Mouse (Mus musculus) neural tube, embryonic 12.5 days (tissue): Measurements from ENCODE around the gene Wdr92. TPM values are rescaled to one million over a fixed set of nuclear protein-coding genes. Genes with fewer than 3 reads are reported as not detected.

Experiments
- ATAC-seq: fragments of 200-750 bp; cut with Nextera tagmentation; 2 replicates; pipeline ENCODE4 v1.8.0; 2017; ENCODE audit warnings: low read depth, mild to moderate bottlenecking, moderate TSS enrichment, moderate library complexity; ENCODE audit not compliant: low FRiP score
- H3K27ac ChIP-seq: fragments of 300-500 bp; sonication (generic); 2 replicates; pipeline ENCODE4 v1.5.1; 2016
- H3K27me3 ChIP-seq: fragments of 300-500 bp; sonication (generic); replicated peaks from 2 replicates; pipeline ENCODE4 v1.6.1; 2016; ENCODE audit warnings: mild to moderate bottlenecking
- H3K36me3 ChIP-seq: fragments of 300-500 bp; sonication (generic); 2 replicates; pipeline ENCODE4 v1.6.1; 2016; ENCODE audit warnings: mild to moderate bottlenecking
- H3K4me1 ChIP-seq: fragments of 300-500 bp; sonication (generic); 2 replicates; pipeline ENCODE4 v1.6.1; 2016
- H3K4me2 ChIP-seq: fragments of 300-500 bp; sonication (generic); replicated peaks from 2 replicates; pipeline ENCODE4 v1.6.1; 2016; ENCODE audit warnings: mild to moderate bottlenecking
- H3K4me3 ChIP-seq: fragments of 300-500 bp; sonication (generic); 2 replicates; pipeline ENCODE4 v1.5.1; 2016
- H3K9ac ChIP-seq: fragments of 300-500 bp; sonication (generic); 2 replicates; pipeline ENCODE4 v1.6.1; 2016; ENCODE audit warnings: mild to moderate bottlenecking
- H3K9me3 ChIP-seq: fragments of 300-500 bp; sonication (generic); 2 replicates; pipeline ENCODE4 v1.6.1; 2016; ENCODE audit warnings: mild to moderate bottlenecking
- WGBS: fragments of 180-500 bp; shearing (Covaris S2); methylation state at CpG from one replicate; pipeline ENCODE4 v1.1.7; 2016; 5-methylcytosine and 5-hydroxymethylcytosine counted together
- polyA plus RNA-seq: library from polyadenylated mRNA; unstranded; fragments of >200 nt; fragmentation: Nextera tagmentation; extraction: Ambion mirVana; gene quantifications from 2 replicates; pipeline ENCODE4 v1.2.1, GENCODE M21; 2016

Wdr92 gene
- polyA plus RNA-seq: 24.0 and 26.0 TPM in 2 replicates

DNA sequence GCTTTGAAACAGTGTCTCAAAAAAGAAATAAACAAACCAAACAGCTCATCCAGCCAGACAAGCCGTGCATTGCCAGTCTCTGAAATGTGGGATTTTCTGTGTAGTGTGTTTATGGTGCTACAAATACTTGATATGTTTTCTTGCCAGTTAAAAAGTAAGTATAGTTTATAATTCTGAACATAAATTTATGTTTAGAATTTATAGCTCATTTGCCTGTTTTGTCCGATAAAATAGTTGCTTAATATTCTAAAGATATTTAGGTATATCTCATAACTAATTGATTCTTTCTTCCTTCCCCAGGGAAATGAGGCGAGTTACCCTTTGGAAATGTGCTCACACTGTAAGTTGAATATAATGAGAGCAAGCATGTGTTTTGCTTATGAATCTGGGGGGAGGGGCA is at the start of gene Wdr92:
TSS of gene Wdr92 (plus strand) at position 301 of the 400 bp plus-strand sequence.
- Histone ChIP-seq H3K36me3 (no peaks in the 10 kb centered on the region), H3K27ac (no peak within 1 kb of the TSS), H3K9ac (no peak within 1 kb of the TSS), H3K9me3 (no peaks in the 10 kb centered on the region), H3K27me3 (no peaks in the 10 kb centered on the region), H3K4me1 (no peaks in the 10 kb centered on the region), H3K4me2 (no peak within 1 kb of the TSS), H3K4me3 (no peak within 1 kb of the TSS)
- WGBS: 84% methylated on average over 3 of the region's 3 CpGs
- ATAC-seq: no peak

DNA sequence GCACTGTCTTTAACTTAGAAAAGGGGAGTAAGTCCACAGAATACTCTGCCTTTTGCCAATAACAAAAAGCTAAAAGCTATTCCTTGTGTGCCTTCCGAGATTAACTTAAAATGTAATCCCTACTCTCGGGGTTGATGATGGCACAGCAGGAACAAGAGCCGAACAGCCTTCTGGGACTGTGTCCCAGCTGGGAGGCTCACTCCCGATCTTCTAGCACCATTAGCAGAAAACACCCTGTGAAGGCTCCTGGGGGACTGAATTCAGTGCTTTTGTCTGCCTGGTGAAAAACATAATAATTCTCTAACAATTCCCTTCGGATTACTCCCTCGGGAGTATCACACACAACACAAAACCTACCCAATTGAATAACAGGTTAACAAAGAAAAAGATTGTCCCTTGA is 46.3 kb upstream of the Wdr92 start:
- Histone ChIP-seq H3K4me2 (no peak overlapping the region), H3K27ac (no peak overlapping the region), H3K9ac (no peak overlapping the region), H3K36me3 (no peaks in the 10 kb centered on the region), H3K9me3 (no peaks in the 10 kb centered on the region), H3K27me3 (no peaks in the 10 kb centered on the region), H3K4me1 (no peaks in the 10 kb centered on the region), H3K4me3 (no peak overlapping the region)
- ATAC-seq: no peak
- WGBS: 27% methylated on average over 6 of the region's 6 CpGs

DNA sequence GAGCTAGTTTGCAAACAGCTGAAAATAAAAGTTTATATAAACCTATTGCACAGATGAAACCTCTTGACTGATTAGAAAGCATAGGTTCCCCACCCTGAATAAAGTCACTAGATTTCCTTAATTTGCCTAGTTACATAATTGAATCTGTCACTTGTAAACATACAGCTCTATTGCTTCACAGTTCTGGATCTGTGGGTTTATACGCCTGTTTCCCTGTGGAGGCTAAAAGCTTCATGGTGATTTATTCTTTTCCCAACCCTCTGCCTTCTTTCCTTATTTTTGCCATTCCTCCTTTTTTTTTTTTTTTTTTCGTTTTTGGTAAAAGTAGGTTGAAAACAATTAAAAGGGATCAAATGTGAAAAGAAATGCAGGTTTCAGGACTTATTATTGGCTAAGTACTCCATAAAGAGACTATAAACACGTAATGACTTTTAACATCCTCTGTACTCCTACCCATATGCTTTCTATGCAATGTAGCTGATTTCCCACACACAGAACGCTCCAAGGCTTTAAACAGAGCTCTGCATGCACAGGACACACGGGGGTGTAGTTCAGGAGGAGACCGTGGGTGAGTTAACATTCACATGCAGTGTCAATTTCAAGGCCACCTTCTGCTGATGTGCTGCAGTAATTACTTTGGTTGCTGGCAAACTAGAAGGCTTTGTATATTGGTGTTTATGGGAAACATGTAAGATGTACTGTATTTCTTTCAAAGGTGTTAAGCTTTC is 43.4 kb upstream of the Wdr92 start:
- H3K9me3 ChIP-seq: no peaks in the 10 kb centered on the region
- 66% methylated on average over 6 of the region's 6 CpGs for WGBS
- H3K27ac ChIP-seq: no peak overlapping the region
- no peak overlapping the region for H3K4me2 ChIP-seq
- no peaks in the 10 kb centered on the region for H3K27me3 ChIP-seq
- no peak for ATAC-seq
- H3K36me3 ChIP-seq: no peaks in the 10 kb centered on the region
- H3K9ac ChIP-seq: no peak overlapping the region
- no peak overlapping the region for H3K4me3 ChIP-seq
- no peaks in the 10 kb centered on the region for H3K4me1 ChIP-seq

DNA sequence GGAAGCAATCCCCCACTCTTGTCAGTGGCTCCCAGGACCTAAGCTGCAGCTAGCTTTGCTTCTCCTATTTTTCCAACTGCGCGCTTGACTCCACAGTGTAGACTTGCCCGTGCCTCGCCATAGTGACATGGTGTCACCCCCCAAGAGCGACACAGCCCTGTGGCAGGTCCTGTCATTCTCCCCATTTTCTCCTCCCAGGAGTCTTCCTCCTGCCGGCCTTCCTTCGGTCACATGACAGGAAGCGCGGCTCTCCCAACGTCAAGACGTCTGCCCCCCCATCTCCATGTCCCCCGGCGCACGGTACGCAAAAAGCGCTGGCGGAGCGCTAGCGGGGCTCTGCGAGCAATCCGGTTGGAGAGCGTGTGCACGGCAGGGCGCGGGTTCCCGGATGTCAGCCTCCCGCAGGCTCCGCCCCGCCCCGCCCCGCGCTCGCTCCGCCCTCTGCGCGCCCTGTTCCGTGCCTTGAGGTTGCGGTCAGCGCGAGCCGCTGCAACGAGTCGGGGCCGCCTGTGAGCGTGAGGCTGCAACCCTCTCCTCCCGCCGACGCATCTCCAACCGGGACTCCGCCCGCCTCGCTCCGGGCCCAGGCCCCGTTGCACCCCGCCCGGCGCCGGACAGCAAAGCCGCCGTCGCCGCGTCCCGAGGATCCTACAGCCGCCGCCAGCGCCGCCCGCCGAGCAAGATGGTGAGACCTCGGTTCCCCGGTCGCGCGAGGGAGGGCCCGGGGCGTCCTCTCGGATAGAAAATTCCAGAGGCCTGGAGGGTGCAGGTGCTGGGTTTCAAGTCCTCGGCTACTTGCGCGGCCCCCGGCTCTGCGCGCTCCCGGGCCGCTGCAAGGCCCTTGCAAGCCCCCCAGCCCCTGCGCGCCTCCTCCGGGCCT is 22.8 kb upstream of the Wdr92 start, which contains the start of gene Ppp3r1:
TSS of gene Ppp3r1 (plus strand) at position 406 of the 880 bp plus-strand sequence.
- peak; percentile 98 for ATAC-seq

DNA sequence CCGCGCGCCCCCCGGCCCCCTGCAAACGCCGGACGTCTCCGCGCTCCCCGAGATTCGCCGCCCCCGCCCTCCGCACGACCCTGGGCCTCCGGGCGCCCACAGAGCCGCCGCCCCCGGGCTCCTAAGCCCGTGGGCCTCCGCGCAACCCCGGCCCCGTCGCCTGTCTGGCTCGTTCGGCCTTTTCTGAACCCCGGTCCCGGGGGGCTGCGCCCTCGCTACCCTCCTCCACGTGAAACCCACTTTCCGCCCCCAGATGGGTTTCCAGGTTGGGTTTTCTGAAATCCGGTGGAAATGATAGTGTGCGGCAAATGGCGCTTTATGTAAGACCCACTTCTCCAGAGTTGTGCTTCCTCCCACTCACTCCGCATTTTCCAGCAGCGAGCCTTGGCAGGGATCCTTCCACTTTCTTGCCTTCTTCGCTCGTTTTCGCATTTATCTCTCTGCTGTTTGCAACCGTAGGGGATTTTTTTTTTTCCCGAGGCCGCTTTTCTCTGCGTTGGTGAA is 22.1 kb upstream of the Wdr92 start:
- peak; percentile 52 for ATAC-seq
- Histone ChIP-seq H3K27me3 (no peaks in the 10 kb centered on the region), H3K9me3 (no peaks in the 10 kb centered on the region), H3K4me3 (peak overlapping the region; percentile 96), H3K36me3 (no peaks in the 10 kb centered on the region), H3K9ac (peak overlapping the region; percentile 99), H3K4me1 (peaks cover 22% of the 10 kb centered on the region), H3K27ac (peak overlapping the region; percentile 92), H3K4me2 (peak overlapping the region; percentile 71)
- WGBS: 2% methylated on average over 46 of the region's 46 CpGs

More for the DNA sequence above, 22.8 kb upstream of the Wdr92 start, which contains the start of gene Ppp3r1:
- peak within 1 kb of the TSS; percentile 96 for H3K4me3 ChIP-seq
- H3K36me3 ChIP-seq: no peaks in the 10 kb centered on the region
- no peaks in the 10 kb centered on the region for H3K9me3 ChIP-seq
- under 1% methylated on average over 89 of the region's 89 CpGs for WGBS
- peak within 1 kb of the TSS; percentile 92 for H3K27ac ChIP-seq
- peak within 1 kb of the TSS; percentile 71 for H3K4me2 ChIP-seq
- H3K4me1 ChIP-seq: peaks cover 21% of the 10 kb centered on the region
- H3K27me3 ChIP-seq: no peaks in the 10 kb centered on the region
- H3K9ac ChIP-seq: peak within 1 kb of the TSS; percentile 99

DNA sequence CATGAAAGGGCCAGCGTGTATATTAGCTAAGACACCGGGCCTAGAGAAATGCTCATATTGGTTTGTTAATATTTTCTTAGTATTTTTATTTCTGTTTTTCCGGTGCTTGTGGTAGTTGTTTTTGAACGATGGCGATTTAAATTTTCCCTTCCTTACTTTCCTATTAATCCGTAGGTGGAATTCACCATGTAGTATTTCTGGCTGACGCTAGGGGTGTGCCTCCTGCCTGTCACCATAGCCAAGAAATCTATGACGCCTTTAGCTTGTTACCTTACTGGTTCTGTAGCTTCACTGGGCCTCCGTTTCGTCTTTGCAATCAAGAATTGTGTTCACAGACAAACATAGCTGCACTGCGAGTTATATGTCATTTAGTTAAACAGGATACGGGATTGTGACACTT is 21.7 kb upstream of the Wdr92 start:
- H3K4me1 ChIP-seq: peaks cover 22% of the 10 kb centered on the region
- no peaks in the 10 kb centered on the region for H3K27me3 ChIP-seq
- peak overlapping the region; percentile 96 for H3K4me3 ChIP-seq
- peak overlapping the region; percentile 92 for H3K27ac ChIP-seq
- no peaks in the 10 kb centered on the region for H3K36me3 ChIP-seq
- ATAC-seq: no peak
- peak overlapping the region; percentile 99 for H3K9ac ChIP-seq
- 2% methylated on average over 12 of the region's 12 CpGs for WGBS
- H3K9me3 ChIP-seq: no peaks in the 10 kb centered on the region
- H3K4me2 ChIP-seq: peak overlapping the region; percentile 71

DNA sequence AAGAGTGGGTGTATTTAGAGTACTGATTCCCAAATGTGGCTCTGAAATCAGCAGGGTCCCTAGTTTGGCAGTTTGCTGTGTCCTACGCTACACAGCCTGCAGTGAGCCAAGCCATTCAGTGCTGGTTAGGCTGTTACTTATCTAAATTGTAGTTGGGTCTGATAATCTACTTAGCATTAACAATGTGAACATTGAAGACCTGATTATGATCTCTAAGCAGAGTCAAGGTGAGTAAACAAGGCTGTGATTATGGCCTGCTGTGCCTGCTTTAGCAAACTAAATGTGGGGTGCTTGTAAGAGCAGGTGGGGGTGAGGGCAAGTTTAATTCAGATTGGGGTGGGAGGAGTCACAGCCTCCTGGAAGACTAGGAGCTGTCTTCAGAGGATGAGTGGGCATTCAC is 18.0 kb upstream of the Wdr92 start:
- Histone ChIP-seq H3K4me1 (peaks cover 22% of the 10 kb centered on the region), H3K9ac (no peak overlapping the region), H3K27ac (no peak overlapping the region), H3K4me2 (no peak overlapping the region), H3K27me3 (no peaks in the 10 kb centered on the region), H3K4me3 (no peak overlapping the region), H3K9me3 (no peaks in the 10 kb centered on the region), H3K36me3 (no peaks in the 10 kb centered on the region)
- WGBS: 88% methylated on average over 1 of the region's 1 CpGs
- no peak for ATAC-seq

DNA sequence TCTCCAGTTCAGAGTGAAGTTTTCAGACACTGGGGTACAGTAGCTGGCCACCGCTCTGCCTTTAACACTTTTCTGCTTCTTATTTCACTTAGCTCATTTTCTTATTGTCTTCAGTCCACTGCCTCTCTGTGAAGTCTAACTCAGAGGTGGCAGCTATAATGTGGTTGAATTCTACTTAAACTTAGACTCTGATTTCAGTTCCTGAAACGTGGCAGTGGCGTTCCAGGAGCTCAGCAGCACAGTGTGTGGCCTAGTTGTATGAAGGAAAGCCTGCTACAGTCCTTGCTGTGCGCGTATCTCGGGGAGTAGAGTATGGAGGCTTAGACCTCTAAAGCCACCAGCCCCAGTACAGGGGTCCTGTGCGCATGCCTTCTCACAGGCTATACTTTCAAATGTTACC is 15.3 kb upstream of the Wdr92 start:
- Histone ChIP-seq H3K4me3 (no peak overlapping the region), H3K9ac (no peak overlapping the region), H3K36me3 (no peaks in the 10 kb centered on the region), H3K9me3 (no peaks in the 10 kb centered on the region), H3K4me1 (peaks cover 10% of the 10 kb centered on the region; the same call in 1 of the 2 replicates), H3K27me3 (no peaks in the 10 kb centered on the region), H3K27ac (no peak overlapping the region), H3K4me2 (no peak overlapping the region)
- WGBS: 88% methylated on average over 7 of the region's 7 CpGs
- no peak for ATAC-seq

DNA sequence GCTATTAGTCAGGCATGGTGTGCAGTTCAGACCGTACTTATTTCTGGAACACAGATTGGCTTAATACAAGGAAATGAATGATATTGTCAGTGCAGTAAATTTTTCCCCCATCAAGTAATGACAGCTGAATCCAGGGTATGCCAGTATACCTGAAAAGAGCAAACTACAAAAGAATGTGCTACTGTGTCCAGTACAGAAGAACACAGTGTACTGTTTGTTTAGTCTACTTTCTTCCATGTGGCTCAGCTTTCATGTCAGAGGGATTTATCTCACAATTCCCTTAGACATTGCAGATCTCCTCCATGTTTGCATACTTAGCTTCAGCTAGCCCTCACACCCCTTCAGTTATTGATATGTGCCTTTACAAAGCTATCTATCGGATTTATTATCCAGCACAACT is 12.6 kb upstream of the Wdr92 start:
- ATAC-seq: no peak
- H3K4me3 ChIP-seq: no peak overlapping the region
- H3K36me3 ChIP-seq: peaks cover 3% of the 10 kb centered on the region; the same call in 1 of the 2 replicates
- H3K9ac ChIP-seq: no peak overlapping the region
- no peak overlapping the region for H3K27ac ChIP-seq
- peaks cover 12% of the 10 kb centered on the region; the same call in 1 of the 2 replicates for H3K9me3 ChIP-seq
- no peaks in the 10 kb centered on the region for H3K4me1 ChIP-seq
- no peaks in the 10 kb centered on the region for H3K27me3 ChIP-seq
- 84% methylated on average over 2 of the region's 2 CpGs for WGBS
- H3K4me2 ChIP-seq: no peak overlapping the region

DNA sequence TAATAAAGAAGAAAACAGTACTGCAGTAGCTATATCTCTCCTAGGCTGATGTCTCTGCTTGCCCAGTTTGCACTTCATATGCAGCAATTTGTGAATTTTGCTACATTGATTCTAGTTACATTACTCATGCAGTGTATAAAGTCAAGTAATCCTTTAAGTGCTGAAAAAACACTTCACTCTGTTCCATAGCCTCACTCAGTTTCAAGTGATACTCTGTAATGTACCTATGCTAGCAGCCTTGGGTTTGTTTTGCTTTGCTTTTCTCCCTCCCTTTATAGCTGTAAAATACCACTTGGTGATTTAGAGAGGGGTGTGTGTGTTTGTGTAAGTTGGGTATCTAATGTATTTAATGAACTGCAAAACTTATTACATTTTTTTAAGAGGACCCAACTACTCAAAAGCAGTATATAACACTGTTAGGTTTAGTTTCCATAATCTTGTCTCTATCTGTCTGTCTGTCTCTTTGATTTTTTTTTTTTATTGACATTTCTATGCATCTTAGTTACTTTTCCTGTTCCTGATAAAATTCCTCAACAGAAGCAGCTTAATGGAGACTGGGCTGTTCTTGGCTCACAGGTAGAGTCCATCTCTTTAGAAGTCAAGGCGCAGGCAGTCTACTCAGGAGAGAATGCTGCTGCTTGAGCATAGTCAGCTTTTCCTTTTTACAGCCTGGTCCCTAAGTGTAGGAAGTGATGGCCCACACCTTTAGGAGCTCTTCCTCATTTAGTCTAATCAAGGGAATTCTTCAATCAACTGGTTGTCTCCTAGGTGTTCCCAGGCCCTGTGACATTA is 10.8 kb upstream of the Wdr92 start:
- Histone ChIP-seq H3K9ac (no peak overlapping the region), H3K4me2 (no peak overlapping the region), H3K4me3 (no peak overlapping the region), H3K4me1 (no peaks in the 10 kb centered on the region), H3K27me3 (no peaks in the 10 kb centered on the region), H3K36me3 (peaks cover 3% of the 10 kb centered on the region; the same call in 1 of the 2 replicates), H3K27ac (no peak overlapping the region), H3K9me3 (peaks cover 12% of the 10 kb centered on the region; the same call in 1 of the 2 replicates)
- ATAC-seq: no peak
- WGBS: 95% methylated on average over 1 of the region's 1 CpGs

DNA sequence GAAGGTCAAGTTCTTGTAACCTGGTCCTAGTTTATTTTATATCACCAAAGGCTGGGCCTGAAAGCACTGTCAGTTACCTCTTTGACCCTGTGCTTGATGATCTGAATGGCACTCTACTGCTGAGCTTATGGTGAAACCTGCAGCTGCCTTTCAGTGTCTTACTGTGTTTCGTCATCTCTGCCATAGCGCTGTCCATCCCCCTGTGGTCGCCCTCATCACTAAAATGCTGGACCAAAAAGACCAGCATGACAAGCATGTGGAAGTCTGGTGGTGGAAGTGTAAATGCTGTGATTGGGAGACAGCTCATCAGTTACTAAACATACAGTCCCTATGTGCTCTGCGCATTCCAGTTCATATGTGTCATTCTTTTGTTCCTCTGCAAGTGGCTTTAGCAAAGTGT is 9.6 kb upstream of the Wdr92 start:
- Histone ChIP-seq H3K9ac (no peak overlapping the region), H3K4me2 (no peak overlapping the region), H3K27me3 (no peaks in the 10 kb centered on the region), H3K9me3 (peaks cover 12% of the 10 kb centered on the region; the same call in 1 of the 2 replicates), H3K4me1 (no peaks in the 10 kb centered on the region), H3K36me3 (peaks cover 3% of the 10 kb centered on the region; the same call in 1 of the 2 replicates), H3K4me3 (no peak overlapping the region), H3K27ac (no peak overlapping the region)
- no peak for ATAC-seq
- 93% methylated on average over 4 of the region's 4 CpGs for WGBS
